Mouse (Mus musculus) adrenal gland, adult 18-20 months (tissue): ENCODE results near the gene Cyp2c55. TPM values are rescaled to one million over a fixed set of nuclear protein-coding genes. Genes with fewer than 3 reads are reported as not detected.
A peak's percentile ranks its signal among the peaks of the same experiment; 100 is the strongest.

Experiments
- DNase-seq, 2 experiments: peaks; one replicate each; pipeline ENCODE4 v3.0.0; 2021 to 2022; ENCODE audit warnings: low spot score in 2 of 2
- long read RNA-seq, 2 experiments: library from polyadenylated mRNA; stranded (forward); transcript quantifications; one replicate each; pipeline ENCODE4 v2.0.0; 2021
- microRNA-seq, 2 experiments: library from miRNA; unstranded; fragments of <30 nt; microRNA quantifications; one replicate each; pipeline ENCODE4 v1.2.0; 2021; ENCODE audit warnings: borderline number of aligned reads in 2 of 2
- total RNA-seq, 2 experiments: library from RNA; stranded (reverse); gene quantifications; 1 replicate in 1 of 2; 2 replicates in 1 of 2; pipeline ENCODE4 v1.2.3; 2021

Cyp2c55 gene
- under 1 TPM; 0.16 to 0.23 TPM for total RNA-seq
- long read RNA-seq, experiment 1 = 0 reads
- long read RNA-seq, experiment 2, partial matches to known transcripts = 0 of 1 reads
- long read RNA-seq, experiment 2, other reads (novel, unspliced or antisense) = 1 of 1 reads

- no peak for DNase-seq
Measured at GRCm38 (mm10) chr19:39006715-39007114, at the start of gene Cyp2c55. TSS of gene Cyp2c55 (plus strand) at chr19:39007019.

GRCm38 (mm10) chr19:38970741-38971140, 36.1 kb upstream of the Cyp2c55 start:
- DNase-seq = no peak

- no peak for DNase-seq
Measured at GRCm38 (mm10) chr19:38972581-38972980, 34.2 kb upstream of the Cyp2c55 start.

GRCm38 (mm10) chr19:38973666-38974065, 33.2 kb upstream of the Cyp2c55 start:
- DNase-seq = no peak

GRCm38 (mm10) chr19:38976269-38976668, 30.6 kb upstream of the Cyp2c55 start:
- no peak for DNase-seq

GRCm38 (mm10) chr19:38981966-38982365, 24.9 kb upstream of the Cyp2c55 start:
- peak; percentile 57 to 59 for DNase-seq

- no peak for DNase-seq
Measured at GRCm38 (mm10) chr19:38998248-38998647, 8.6 kb upstream of the Cyp2c55 start.

GRCm38 (mm10) chr19:38998676-38999075, 8.1 kb upstream of the Cyp2c55 start:
- no peak for DNase-seq

- no peak for DNase-seq
Measured at GRCm38 (mm10) chr19:39005132-39005531, 1.7 kb upstream of the Cyp2c55 start.

- no peak for DNase-seq
Measured at GRCm38 (mm10) chr19:39057928-39058327, 51.1 kb downstream of the Cyp2c55 start.

GRCm38 (mm10) chr19:39060719-39061118, 53.9 kb downstream of the Cyp2c55 start, which contains the start of gene Cyp2c65:
TSS of gene Cyp2c65 (plus strand) at chr19:39061015.
- DNase-seq = no peak

Small RNAs within 50 kb of the gene (microRNA-seq; reads per million reads assigned to microRNA genes)
- gene Gm23800 = 0 reads per million in 2 experiments

Other genes starting within 250 kb of the Cyp2c55 start
- gene Noc3l, start 187.8 kb upstream of the Cyp2c55 start, total RNA-seq = 10 to 100 TPM; 18.8 to 20.7 TPM
- gene Tbc1d12, start 170.4 kb upstream of the Cyp2c55 start, total RNA-seq = 10 to 100 TPM; 10.1 to 10.5 TPM
- 1 to 10 TPM; 2.8 to 3.2 TPM for gene Hells, start 76.1 kb upstream of the Cyp2c55 start, total RNA-seq
- gene Cyp2c65, start 54.0 kb downstream of the Cyp2c55 start, total RNA-seq = not detected
- not detected for gene Cyp2c66, start 106.9 kb downstream of the Cyp2c55 start, total RNA-seq